Mouse (Mus musculus) limb, embryonic 14.5 days (tissue): ENCODE results near the gene Ecm2. TPM values are rescaled to one million over a fixed set of nuclear protein-coding genes. Genes with fewer than 3 reads are reported as not detected.

Experiments
- ATAC-seq: fragments of 200-750 bp; cut with Nextera tagmentation; 2 replicates; pipeline ENCODE4 v1.8.0; 2017; ENCODE audit warnings: low read depth, moderate number of reproducible peaks, moderate TSS enrichment; ENCODE audit not compliant: low FRiP score
- DNase-seq: peaks from one replicate; pipeline ENCODE4 v3.0.0-alpha.2; 2015; ENCODE audit warnings: low spot score
- H3K27ac ChIP-seq: fragments of 300-500 bp; sonication (generic); replicated peaks from 2 replicates; pipeline ENCODE4 v1.5.1; 2014; ENCODE audit warnings: low read depth, mild to moderate bottlenecking, low read length, moderate library complexity, mixed read lengths
- H3K27me3 ChIP-seq: fragments of 300-500 bp; sonication (generic); 2 replicates; pipeline ENCODE4 v1.6.1; 2014; ENCODE audit warnings: low read length, mixed read lengths; ENCODE audit not compliant: control insufficient read depth, insufficient read depth
- H3K36me3 ChIP-seq: fragments of 300-500 bp; sonication (generic); 2 replicates; pipeline ENCODE4 v1.6.1; 2014; ENCODE audit warnings: mild to moderate bottlenecking, low read length, moderate library complexity, mixed read lengths; ENCODE audit not compliant: control insufficient read depth, insufficient read depth
- H3K4me1 ChIP-seq: fragments of 300-500 bp; sonication (generic); 2 replicates; pipeline ENCODE4 v1.6.1; 2014; ENCODE audit warnings: antibody characterized with exemption, low read length, mixed read lengths; ENCODE audit not compliant: control insufficient read depth, insufficient read depth
- H3K4me2 ChIP-seq: fragments of 300-500 bp; sonication (generic); replicated peaks from 2 replicates; pipeline ENCODE4 v1.6.1; 2014; ENCODE audit warnings: low read depth, mild to moderate bottlenecking, low read length, moderate library complexity; ENCODE audit not compliant: severe bottlenecking
- H3K4me3 ChIP-seq: fragments of 300-500 bp; sonication (generic); replicated peaks from 2 replicates; pipeline ENCODE4 v1.5.1; 2014; ENCODE audit warnings: low read length
- H3K9ac ChIP-seq: fragments of 300-500 bp; sonication (generic); 2 replicates; pipeline ENCODE4 v1.6.1; 2014; ENCODE audit warnings: mild to moderate bottlenecking, low read depth, low read length, moderate library complexity; ENCODE audit not compliant: severe bottlenecking
- H3K9me3 ChIP-seq: fragments of 300-500 bp; sonication (generic); 2 replicates; pipeline ENCODE4 v1.6.1; 2016; ENCODE audit warnings: low read length; ENCODE audit not compliant: control insufficient read depth
- POLR2A ChIP-seq: fragments of 200-500 bp; IDR thresholded peaks from 2 replicates; pipeline ENCODE4 v1.8.0; 2012; ENCODE audit warnings: inconsistent platforms, mild to moderate bottlenecking, moderate library complexity, borderline replicate concordance; ENCODE audit not compliant: insufficient read depth, insufficient read length; ENCODE audit errors: extremely low read depth
- WGBS: fragments of 180-500 bp; shearing (Covaris S2); extraction: QIAGEN DNeasy Blood & Tissue Kit; methylation state at CpG from one replicate; pipeline ENCODE4 v1.1.7; 2014; 5-methylcytosine and 5-hydroxymethylcytosine counted together
- polyA plus RNA-seq, 2 experiments: library from polyadenylated mRNA; depleted of rRNA in 1 of 2; stranded (reverse) in 1 of 2; unstranded in 1 of 2; fragments of >200 nt; fragmentation: Nextera tagmentation in 1 of 2; extraction: Ambion mirVana in 1 of 2; gene quantifications; 2 replicates each; pipeline versions ENCODE4 v1.2.1 to v1.2.3; 2012 to 2014

Ecm2 gene
- polyA plus RNA-seq, 2 experiments: 2.5 to 4.6 TPM

- DNase-seq: no peak
- no peak for ATAC-seq
Measured at GRCm38 (mm10) chr13:49564347-49564746, 59.7 kb downstream of the Ecm2 start.

GRCm38 (mm10) chr13:49570371-49570770 is 65.8 kb downstream of the Ecm2 start:
- DNase-seq (no peak), ATAC-seq (no peak)
- Histone ChIP-seq H3K27me3 (no peaks in the 10 kb centered on the region), H3K9me3 (no peaks in the 10 kb centered on the region), H3K4me3 (no peak overlapping the region), H3K36me3 (no peaks in the 10 kb centered on the region), H3K4me1 (no peaks in the 10 kb centered on the region), H3K9ac (no peak overlapping the region), H3K4me2 (no peak overlapping the region), H3K27ac (no peak overlapping the region)
- 73% methylated on average over 3 of the region's 3 CpGs for WGBS
- TF ChIP-seq POLR2A: no peak

More at GRCm38 (mm10) chr13:49564347-49564746, 59.7 kb downstream of the Ecm2 start:
- no peak overlapping the region for H3K4me2 ChIP-seq
- H3K4me1 ChIP-seq: no peaks in the 10 kb centered on the region
- H3K27ac ChIP-seq: no peak overlapping the region
- H3K9me3 ChIP-seq: no peaks in the 10 kb centered on the region
- no peak for TF ChIP-seq POLR2A
- no peaks in the 10 kb centered on the region for H3K27me3 ChIP-seq
- H3K36me3 ChIP-seq: no peaks in the 10 kb centered on the region
- H3K9ac ChIP-seq: no peak overlapping the region
- WGBS: 100% methylated on average over 1 of the region's 1 CpGs
- no peak overlapping the region for H3K4me3 ChIP-seq

GRCm38 (mm10) chr13:49571418-49571817 is 66.8 kb downstream of the Ecm2 start:
- Histone ChIP-seq H3K27ac (0 out of 2 replicates have a peak overlapping the region, but pooled peaks have one; percentile 7), H3K9ac (no peak overlapping the region), H3K9me3 (no peaks in the 10 kb centered on the region), H3K27me3 (no peaks in the 10 kb centered on the region), H3K4me2 (no peak overlapping the region), H3K4me1 (no peaks in the 10 kb centered on the region), H3K4me3 (no peak overlapping the region), H3K36me3 (no peaks in the 10 kb centered on the region)
- TF ChIP-seq POLR2A: no peak
- WGBS: 80% methylated on average over 2 of the region's 2 CpGs
- ATAC-seq: 0 out of 2 replicates have a peak, but pooled peaks have one; percentile 30
- no peak for DNase-seq

GRCm38 (mm10) chr13:49581541-49582530 is 77.2 kb downstream of the Ecm2 start, which contains the start of gene Omd:
Omd (plus strand) TSS chr13:49582462.
- Histone ChIP-seq H3K9me3 (no peaks in the 10 kb centered on the region), H3K36me3 (no peaks in the 10 kb centered on the region), H3K27me3 (no peaks in the 10 kb centered on the region), H3K27ac (peak within 1 kb of the TSS; percentile 89), H3K4me1 (peaks cover 12% of the 10 kb centered on the region), H3K9ac (no peak within 1 kb of the TSS), H3K4me2 (0 out of 2 replicates have a peak within 1 kb of the TSS, but pooled peaks have one; percentile 0), H3K4me3 (no peak within 1 kb of the TSS)
- no peak for TF ChIP-seq POLR2A
- ATAC-seq (peak; percentile 87), DNase-seq (peak; percentile 94)
- WGBS: 19% methylated on average over 8 of the region's 8 CpGs

Other genes starting within 250 kb of the Ecm2 start
- 1.1 and 1.2 TPM in 2 replicates for gene Fgd3, start 184.5 kb upstream of the Ecm2 start, polyA plus RNA-seq (2012; rRNA removed)
- 0.40 and 0.78 TPM in 2 replicates for gene Fgd3, start 184.5 kb upstream of the Ecm2 start, polyA plus RNA-seq (2014; fragmentation: Nextera tagmentation; extraction: Ambion mirVana)
- 30.5 and 30.7 TPM in 2 replicates for gene Bicd2, start 163.2 kb upstream of the Ecm2 start, polyA plus RNA-seq (2012; rRNA removed)
- 30.8 and 34.1 TPM in 2 replicates for gene Bicd2, start 163.2 kb upstream of the Ecm2 start, polyA plus RNA-seq (2014; fragmentation: Nextera tagmentation; extraction: Ambion mirVana)
- gene Ippk, start 83.6 kb upstream of the Ecm2 start, polyA plus RNA-seq (2012; rRNA removed): 9.0 and 9.8 TPM in 2 replicates
- 14.3 and 14.5 TPM in 2 replicates for gene Ippk, start 83.6 kb upstream of the Ecm2 start, polyA plus RNA-seq (2014; fragmentation: Nextera tagmentation; extraction: Ambion mirVana)
- 0.15 and 0.20 TPM in 2 replicates for gene Tes3-ps, start 11.5 kb upstream of the Ecm2 start, polyA plus RNA-seq (2012; rRNA removed)
- gene Tes3-ps, start 11.5 kb upstream of the Ecm2 start, polyA plus RNA-seq (2014; fragmentation: Nextera tagmentation; extraction: Ambion mirVana): 0.58 and 0.91 TPM in 2 replicates
- 57.9 and 76.8 TPM in 2 replicates for gene Aspn, start 39.6 kb downstream of the Ecm2 start, polyA plus RNA-seq (2012; rRNA removed)
- 106 and 120 TPM in 2 replicates for gene Aspn, start 39.6 kb downstream of the Ecm2 start, polyA plus RNA-seq (2014; fragmentation: Nextera tagmentation; extraction: Ambion mirVana)
- gene Omd, start 77.7 kb downstream of the Ecm2 start, polyA plus RNA-seq (2012; rRNA removed): 4.1 and 5.4 TPM in 2 replicates
- 7.8 and 8.5 TPM in 2 replicates for gene Omd, start 77.7 kb downstream of the Ecm2 start, polyA plus RNA-seq (2014; fragmentation: Nextera tagmentation; extraction: Ambion mirVana)
- gene Ogn, start 103.2 kb downstream of the Ecm2 start, polyA plus RNA-seq (2012; rRNA removed): 100 and 135 TPM in 2 replicates
- gene Ogn, start 103.2 kb downstream of the Ecm2 start, polyA plus RNA-seq (2014; fragmentation: Nextera tagmentation; extraction: Ambion mirVana): 275 and 276 TPM in 2 replicates
- gene Cenpp, start 148.0 kb downstream of the Ecm2 start, polyA plus RNA-seq (2012; rRNA removed): 5.9 and 9.8 TPM in 2 replicates
- 21.8 and 22.2 TPM in 2 replicates for gene Cenpp, start 148.0 kb downstream of the Ecm2 start, polyA plus RNA-seq (2014; fragmentation: Nextera tagmentation; extraction: Ambion mirVana)
- gene Nol8, start 148.3 kb downstream of the Ecm2 start, polyA plus RNA-seq (2012; rRNA removed): 6.6 and 9.8 TPM in 2 replicates
- gene Nol8, start 148.3 kb downstream of the Ecm2 start, polyA plus RNA-seq (2014; fragmentation: Nextera tagmentation; extraction: Ambion mirVana): 12.2 and 13.6 TPM in 2 replicates
- gene Iars, start 177.3 kb downstream of the Ecm2 start, polyA plus RNA-seq (2012; rRNA removed): 54.9 and 61.8 TPM in 2 replicates
- gene Iars, start 177.3 kb downstream of the Ecm2 start, polyA plus RNA-seq (2014; fragmentation: Nextera tagmentation; extraction: Ambion mirVana): 68.3 and 73.1 TPM in 2 replicates